Mouse (Mus musculus): ENCODE measurements at regions not wholly inside any gene's neighbourhood (a gene's known extent, or its start where the extent isn't known, plus 50 kb on each side); places are given as distances from the start of the nearest gene placed in this dataset.

DNA sequence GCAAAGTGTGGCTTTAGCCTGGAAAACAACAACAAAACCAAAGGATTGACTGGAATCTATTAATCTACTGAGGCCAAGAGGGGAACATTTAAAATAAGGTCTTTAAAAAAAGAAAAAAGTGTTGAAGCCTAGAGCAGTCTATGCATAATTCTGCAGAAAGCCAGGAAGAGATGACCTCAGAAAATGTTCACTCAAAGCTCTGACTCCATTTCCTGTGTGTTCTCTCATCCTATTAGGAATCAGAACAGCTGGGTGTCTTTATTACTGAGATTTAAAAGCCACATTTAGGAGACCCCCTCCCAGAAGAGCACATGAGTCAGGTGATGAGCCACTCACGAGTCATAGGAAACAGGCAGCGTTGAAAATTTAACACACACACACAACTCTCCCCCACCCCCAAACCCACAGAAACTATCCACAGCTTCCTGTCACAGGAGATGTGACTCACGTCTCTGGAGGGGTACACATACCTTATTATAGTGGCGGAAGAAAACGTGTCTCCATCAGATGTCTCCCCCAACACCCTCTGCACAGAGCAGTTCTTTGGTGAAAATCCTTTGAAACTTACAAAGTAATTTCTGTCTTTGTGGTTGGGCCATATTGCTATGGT, 140.2 kb upstream of the Hmga2 start:
- DNase-seq (ENCODE audit: low read depth, low spot score): no peak

- DNase-seq (ENCODE audit: low read depth, low spot score): no peak
Observed at GRCm38 (mm10) chr10:120612351-120612750, 136.1 kb upstream of the Hmga2 start.

DNA sequence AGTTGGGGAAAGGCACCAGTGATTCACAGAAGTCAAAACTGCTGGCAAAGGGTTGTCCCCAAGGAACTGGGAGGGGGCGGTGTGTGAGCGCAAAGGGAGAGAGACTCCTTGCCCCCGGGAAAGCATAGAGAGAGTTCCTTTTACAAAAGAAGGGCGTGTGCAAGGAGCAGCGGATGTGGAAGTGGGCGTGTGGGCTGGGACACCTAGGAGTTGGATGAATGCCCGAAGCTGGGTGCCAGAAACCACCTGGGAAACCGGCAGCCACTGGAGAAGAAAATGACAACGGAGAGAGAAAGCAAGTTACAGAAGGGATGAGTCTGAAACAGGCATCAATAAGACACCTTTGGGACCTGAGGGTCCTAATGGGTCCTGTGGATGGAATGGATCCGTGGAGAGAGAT, 133.8 kb upstream of the Hmga2 start:
- no peak for DNase-seq (ENCODE audit: low read depth, low spot score)

- no peak for DNase-seq (ENCODE audit: low read depth, low spot score)
Observed at GRCm38 (mm10) chr10:120604506-120604905, 128.2 kb upstream of the Hmga2 start.

DNA sequence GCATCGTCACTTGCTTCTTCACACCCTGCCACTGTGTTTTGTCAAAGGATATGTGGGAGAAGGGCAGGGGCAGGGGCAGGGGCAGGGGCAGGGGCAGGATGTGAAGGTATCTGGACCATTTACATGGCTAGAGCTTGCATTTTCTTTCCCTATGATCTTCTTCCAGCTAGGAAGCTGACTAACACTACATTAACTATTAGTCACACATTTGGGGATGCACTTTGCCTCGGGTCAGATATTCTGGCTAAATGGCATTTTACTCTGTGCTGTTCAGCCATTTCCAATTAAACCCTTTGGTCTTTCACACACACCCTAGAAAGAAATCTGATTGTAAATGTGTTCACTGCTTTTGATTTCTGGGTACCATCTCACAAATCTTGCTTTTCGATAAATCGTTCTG, 126.9 kb upstream of the Hmga2 start:
- no peak for DNase-seq (ENCODE audit: low read depth, low spot score)

GRCm38 (mm10) chr10:120600735-120601134, 124.5 kb upstream of the Hmga2 start:
- DNase-seq (ENCODE audit: low read depth, low spot score): no peak

DNA sequence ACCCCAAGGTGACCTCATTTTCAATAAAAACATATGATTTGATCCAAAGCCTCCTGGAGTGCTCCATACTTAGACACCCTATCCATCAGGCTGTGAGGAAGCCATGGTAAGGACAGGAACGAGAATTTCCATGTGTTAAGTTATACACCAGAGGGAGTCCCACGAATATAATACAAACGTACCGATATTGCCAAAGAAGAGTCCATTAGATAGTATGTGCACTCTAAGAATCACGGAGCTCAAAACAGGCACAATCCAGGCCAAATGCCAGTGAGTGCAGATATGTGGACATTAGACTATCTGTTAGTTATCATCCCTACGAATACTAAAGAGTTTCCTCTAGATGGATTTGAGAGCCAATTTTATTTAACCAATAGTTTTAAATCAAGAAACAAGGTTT, 123.3 kb upstream of the Hmga2 start:
- no peak for DNase-seq (ENCODE audit: low read depth, low spot score)

DNA sequence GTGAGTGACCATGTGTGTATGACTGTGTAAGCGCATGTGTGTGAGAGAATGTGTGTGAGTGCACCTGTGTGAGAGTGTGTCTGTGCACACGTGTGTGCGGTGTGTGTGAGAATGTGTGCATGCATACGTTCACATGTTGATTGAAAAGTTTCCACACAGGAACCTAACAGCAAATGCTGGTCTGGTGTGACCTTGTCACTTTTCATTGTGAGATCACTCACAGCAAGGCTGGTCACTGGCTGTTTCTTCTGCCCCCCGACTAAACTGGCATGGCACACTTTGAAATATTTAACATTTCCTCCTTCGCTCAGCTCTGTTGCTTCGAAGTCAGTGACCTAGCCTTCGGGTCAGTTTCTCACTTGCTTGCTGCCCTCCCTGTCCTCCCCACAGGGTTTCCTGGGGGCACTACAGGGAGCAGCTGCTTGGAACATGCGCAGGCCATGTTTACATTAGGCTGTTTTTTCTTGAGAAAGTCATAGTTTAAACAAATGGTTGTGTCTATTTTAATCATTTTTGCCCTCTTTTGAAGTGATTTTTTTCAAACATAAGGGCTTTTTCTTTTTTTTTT, 121.1 kb upstream of the Hmga2 start:
- DNase-seq (ENCODE audit: low read depth, low spot score): no peak

DNA sequence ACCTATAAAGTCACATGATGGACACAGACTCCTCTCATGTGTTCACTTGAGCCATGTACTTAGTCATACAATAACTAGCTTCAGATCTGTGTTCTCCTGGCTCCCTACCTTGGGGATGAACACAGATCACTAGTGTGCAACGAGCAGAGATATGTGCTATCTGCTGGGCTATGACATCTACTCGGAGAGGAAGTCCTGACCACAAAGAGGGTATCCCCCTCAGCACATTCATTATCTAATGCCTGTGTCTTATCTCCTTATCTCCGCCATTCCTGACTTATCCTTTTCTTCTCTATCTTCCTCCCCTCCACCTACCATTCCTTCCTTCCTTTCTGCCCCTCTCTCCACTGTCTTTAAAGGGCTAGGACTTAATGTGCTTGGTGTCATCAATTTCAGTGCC, 118.9 kb upstream of the Hmga2 start:
- no peak for DNase-seq (ENCODE audit: low read depth, low spot score)

- no peak for DNase-seq (ENCODE audit: low read depth, low spot score)
Observed at GRCm38 (mm10) chr10:120593876-120594275, 117.6 kb upstream of the Hmga2 start.

DNA sequence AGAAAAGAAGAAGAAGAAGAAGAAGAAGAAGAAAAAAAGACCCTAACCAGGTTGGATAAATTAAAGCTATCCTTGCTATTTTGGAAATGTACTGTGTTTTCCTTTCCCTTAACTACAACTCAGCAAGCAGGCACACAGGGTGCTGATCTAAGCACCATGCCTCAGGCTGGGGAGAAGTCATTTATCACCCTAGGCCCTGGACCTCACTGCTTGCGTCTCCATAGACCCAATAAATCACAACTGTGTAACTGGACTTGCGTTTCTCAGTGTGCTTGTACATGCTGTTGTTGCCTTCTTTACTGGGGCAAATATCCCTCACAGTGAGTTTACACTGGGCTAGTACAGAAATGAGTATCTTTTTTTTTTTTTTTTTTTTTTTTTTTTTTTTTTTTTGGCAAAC, 113.4 kb upstream of the Hmga2 start:
- no peak for DNase-seq (ENCODE audit: low read depth, low spot score)

DNA sequence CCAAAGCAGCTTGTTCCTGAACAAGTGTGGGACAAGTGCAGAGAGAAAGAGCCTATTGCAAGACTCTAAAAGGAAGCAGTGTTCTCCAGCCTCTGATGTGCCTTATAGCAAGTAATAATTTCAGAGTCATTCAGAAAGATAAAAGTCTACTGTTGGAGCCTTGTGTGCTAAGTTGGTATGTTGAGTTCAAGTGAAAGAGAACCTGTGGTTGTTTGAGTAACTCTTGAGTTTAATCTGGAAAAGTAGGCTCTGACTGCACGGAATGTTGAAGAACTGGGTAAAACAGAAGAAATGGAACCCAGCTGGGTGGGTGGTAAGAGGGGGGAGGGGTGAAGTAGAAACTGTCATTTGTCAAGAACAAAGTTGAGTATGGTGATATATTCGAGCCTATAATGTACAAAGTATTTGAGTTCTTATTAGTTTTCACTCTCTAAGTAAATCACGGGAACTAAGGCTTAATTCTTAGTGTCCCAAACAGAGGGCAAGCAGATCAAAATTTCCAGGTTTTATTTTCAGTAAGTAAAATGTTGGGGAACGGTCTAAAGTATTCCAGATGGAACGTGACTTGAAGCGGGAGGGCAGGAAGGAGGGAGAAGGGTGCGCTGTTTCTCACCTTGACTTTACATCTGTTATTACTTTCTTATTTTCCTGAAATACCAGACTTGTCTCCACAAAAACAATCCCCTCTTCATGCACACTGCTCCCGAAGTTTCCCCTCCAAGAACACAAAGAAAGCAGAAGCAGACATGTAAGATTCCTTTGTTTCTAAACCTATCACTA, 111.8 kb upstream of the Hmga2 start:
- DNase-seq (ENCODE audit: low read depth, low spot score): no peak

- DNase-seq (ENCODE audit: low read depth, low spot score): no peak
Observed at GRCm38 (mm10) chr10:120587179-120587578, 110.9 kb upstream of the Hmga2 start.

- no peak for DNase-seq (ENCODE audit: low read depth, low spot score)
Observed at GRCm38 (mm10) chr10:120582497-120582896, 106.2 kb upstream of the Hmga2 start.

DNA sequence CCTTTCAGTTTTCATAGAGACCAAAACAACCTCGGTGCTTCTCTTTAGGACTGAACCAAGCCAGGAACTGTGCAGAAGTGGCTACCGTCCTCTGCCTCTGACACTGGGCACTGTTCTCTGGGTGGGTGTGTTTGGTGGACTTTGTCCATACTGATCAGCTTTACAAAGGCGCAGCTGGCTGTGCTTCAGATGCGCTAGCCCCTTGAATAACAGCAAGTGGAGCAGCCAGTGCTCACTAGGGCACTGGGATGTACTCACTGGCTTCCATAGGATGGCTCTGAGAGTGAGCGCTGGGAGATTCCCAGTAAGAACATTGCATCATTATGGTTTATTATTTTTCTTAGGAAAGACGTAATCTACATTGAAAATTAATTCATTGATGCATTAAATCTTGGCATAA, 105.3 kb upstream of the Hmga2 start:
- no peak for DNase-seq (ENCODE audit: low read depth, low spot score)

DNA sequence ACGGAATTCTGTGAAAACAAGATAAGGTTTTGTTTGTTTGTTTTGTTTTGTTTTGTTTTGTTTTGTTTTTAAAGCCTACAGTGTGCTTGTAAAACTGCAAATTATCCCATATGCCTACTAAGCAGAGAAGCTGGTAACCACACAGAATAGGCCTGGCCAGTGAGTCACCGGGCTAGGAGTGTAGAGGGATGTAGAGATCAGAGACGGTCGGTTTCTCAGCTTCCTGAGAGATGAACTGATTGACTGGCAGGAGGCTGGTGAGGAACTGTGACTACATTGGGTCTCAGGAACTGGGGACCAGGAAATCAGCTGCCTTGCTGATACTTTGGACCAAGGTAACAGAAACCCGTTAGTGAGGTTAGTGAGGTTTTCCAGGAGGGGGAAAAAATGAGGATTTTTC, 100.6 kb upstream of the Hmga2 start:
- DNase-seq (ENCODE audit: low read depth, low spot score): no peak

DNA sequence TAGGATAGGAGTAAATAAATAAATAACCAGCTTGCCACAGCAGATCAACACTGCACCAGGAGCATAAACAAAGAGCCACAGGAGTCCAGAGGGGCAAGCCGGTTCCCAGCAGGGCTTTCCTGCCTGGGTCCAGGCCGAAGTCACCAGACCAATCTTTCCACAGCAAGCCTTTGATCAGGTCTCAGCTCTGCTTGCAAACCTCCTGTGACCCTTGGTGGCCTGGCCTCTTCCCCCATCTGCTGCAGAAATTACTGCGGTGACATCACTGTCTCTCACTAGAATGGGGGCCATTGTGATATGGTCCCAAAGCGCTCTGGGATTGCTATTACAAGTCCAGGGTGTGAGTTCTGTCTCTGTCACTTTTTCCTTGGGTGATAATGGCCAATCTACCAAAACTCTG, 99.9 kb upstream of the Hmga2 start:
- no peak for DNase-seq (ENCODE audit: low read depth, low spot score)

- no peak for DNase-seq (ENCODE audit: low read depth, low spot score)
Observed at GRCm38 (mm10) chr10:120571340-120571739, 95.1 kb upstream of the Hmga2 start.

DNA sequence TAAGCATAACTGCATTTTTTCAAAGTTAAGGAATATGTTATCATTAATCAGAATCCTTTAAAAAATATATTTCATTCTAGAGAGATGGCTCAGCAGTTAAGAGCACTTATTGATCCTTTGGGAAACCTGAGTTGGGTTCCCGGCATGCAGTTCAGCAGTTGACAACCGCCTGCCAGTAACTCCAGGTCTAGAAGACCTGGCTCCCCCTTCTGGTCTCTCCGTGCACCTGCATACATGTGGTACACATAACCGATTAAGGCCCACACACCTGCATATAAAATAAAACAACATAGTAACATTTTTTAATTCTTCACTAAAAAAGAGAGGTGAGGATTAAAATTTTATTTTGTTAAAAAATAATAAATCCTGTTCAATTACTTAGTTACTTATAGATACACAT, 89.7 kb upstream of the Hmga2 start:
- no peak for DNase-seq (ENCODE audit: low read depth, low spot score)

DNA sequence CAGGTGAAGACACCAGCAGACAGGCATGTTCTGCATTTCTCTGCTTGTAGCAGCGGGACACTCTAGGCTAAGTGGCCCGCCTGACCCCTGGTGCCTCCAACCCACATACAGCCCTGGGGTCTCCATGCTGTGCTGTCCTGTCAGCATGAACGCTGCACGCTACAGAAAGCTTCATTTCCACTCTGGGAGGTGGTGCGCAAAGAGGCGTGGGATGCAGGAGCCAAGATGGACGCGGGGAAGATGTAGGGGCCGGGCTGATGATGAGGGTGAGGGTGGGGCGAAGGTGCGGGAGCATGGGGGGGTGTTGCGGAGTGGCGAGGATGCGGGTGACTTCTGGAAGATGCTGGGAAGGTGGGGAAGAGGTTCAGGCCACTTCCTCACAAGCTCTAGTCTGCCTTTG, 88.6 kb upstream of the Hmga2 start:
- DNase-seq (ENCODE audit: low read depth, low spot score): no peak

DNA sequence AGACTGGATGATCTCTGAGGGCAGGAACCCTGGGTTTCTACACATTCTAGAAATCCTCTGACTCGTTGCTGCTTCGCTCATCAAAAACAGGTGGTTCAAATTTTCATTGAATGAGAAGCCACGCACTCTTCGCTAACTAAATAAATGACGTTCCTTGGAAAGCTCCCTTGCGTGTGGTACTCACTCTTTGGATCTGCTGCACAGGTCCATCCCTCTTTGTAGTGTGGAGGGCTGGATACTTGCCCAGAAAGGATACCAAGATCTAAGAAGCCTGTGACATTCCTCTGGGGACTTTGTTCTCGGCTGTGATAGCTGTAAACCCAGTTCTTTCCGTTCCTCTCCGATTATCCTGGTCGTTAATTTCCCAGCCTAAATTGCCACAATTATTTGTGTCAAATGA, 87.7 kb upstream of the Hmga2 start:
- DNase-seq (ENCODE audit: low read depth, low spot score): no peak

DNA sequence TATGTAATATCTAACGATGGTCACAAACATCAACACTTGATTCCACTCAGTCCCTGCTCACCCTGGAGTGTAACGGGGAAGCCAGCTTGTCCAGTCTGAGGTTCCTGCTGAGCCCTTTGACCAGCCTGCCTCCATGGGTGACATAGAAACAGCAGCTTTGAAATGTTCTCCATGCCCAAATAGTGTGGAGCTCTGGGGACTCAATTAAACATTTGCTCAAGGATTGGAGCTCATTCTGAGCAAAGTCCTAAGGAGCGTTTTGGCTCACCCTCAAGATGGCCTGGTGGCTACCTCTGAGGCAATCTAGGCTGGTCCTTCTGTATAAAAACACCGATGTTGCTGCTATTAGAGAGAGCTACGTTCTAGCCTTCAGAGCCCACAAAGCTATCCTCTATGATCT, 85.6 kb upstream of the Hmga2 start:
- no peak for DNase-seq (ENCODE audit: low read depth, low spot score)

DNA sequence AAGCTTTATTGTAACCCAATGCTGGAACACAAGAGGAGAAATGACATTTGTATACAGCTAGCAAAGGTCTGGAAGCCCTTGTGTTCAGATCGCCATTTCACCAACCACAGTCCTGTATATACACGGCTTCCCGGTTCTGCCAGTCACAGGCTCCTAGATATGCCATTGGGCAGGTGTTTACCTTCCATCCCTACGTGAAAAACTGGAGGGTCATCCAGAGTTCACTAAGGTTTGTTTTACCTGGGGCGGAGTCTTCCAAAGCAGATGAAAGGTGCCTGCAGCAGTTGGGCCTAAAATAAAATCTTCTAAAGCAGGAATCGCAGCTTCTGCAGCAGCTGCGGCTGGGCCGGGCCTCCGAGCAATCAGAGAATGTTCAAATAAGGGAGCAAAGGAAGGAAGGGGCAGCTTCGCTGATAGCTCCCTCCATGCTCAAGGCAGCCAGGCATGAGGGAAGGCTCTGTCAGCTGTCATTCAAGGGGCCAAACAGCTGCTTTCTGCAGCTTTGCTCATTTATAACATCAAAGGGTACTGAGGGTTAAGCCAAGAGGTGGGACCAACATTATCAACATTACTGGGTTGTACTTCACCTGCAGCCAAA, 81.7 kb upstream of the Hmga2 start:
- DNase-seq (ENCODE audit: low read depth, low spot score): no peak
